Mouse (Mus musculus) lung, postnatal 10 days (tissue): ENCODE measurements at regions not wholly inside any gene's neighbourhood (a gene's known extent, or its start where the extent isn't known, plus 50 kb on each side); places are given as distances from the start of the nearest gene placed in this dataset.
A peak's percentile ranks its signal among the peaks of the same experiment; 100 is the strongest.

Experiments used
- DNase-seq: peaks from one replicate; pipeline ENCODE4 v3.0.0; 2021

DNA sequence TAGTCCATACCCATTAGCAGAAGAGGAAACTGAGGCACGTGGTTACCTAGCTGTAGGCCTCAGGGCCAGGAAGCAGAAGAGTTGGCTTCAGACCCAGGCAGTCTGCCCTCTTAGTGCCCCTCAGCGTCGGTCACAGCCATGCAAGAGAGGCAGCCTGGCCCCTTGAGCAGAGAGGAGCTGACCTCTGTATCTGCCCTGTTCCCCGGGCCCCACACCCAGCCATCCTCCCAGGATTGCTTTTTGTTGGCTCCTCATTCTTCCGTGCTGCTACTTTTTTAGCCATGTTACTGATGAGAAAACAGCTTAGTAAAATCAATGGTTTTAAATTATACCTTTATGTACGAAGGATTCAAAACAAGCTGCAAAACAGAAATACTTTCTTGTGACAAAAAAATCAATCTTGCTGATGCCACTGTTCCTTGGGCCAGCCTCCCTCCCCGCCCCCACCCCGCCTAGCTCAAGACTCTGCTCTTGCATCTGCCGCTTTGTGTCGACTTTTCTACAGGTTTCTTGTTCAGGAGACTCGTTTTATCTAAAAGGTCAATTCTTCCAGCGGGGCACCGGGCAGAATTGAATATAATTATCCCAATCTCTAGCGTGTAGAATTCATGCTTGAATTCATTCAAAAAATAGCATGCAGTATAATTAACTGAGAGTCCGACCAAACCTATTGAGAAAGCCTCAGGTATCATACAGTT lies 70.8 kb downstream of the Sall1 start:
- no peak for DNase-seq

DNA sequence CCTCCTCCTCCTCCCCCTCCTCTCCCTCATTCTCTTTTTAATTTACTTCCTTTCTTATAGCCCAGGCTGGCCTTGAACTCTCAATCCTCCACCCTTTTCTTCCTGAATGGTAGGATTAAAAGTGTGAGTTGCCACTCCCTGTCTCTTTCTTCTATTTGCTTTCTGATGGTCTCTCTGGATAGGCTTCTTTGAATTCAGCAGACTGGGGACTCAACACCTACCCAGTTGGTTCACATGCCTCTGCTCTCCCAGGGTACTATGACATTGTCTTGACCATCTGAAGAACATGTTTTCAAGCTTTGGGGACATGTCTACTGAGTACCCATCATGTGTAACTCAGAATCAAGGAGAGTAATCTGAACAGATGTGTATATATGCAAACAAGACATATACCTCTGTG lies 85.1 kb downstream of the Sall1 start:
- DNase-seq = no peak

GRCm38 (mm10) chr8:88953178-88953577 lies 90.8 kb downstream of the Sall1 start:
- no peak for DNase-seq

GRCm38 (mm10) chr8:88951829-88952155 lies 92.2 kb downstream of the Sall1 start:
- no peak for DNase-seq

DNA sequence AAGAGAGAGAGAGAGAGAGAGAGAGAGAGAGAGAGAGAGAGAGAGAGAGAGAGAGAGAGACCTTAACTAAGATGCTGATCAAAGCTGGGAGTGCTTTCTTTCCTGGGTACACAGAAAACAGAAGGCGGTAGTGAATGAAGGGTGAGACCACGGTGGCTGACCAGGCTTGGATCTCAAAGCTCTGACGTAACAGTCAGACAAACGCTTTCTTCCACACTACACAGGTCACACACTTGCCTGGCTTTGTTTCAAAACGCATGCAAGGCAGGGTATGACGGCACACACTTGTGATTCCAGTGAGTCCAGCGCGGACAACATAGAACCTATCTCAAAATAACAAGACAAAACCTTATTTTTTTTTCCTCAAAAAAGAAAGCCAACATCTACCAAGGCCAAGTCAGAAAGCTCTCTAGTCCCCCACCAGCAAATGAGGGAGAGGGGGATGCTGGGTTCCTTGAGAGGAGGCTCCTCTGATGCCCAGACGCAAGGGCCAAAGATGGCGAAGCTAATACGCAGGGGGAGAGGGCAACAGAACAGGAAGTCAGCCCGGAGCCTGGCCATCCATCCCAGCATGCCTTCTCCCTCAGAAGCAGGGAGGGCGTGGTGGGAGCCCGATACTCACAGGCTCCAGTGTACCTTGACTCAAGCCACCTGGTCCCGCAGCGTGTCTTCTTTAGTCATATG lies 92.7 kb downstream of the Sall1 start:
- DNase-seq = no peak

GRCm38 (mm10) chr8:88949975-88950374 lies 94.0 kb downstream of the Sall1 start:
- no peak for DNase-seq

DNA sequence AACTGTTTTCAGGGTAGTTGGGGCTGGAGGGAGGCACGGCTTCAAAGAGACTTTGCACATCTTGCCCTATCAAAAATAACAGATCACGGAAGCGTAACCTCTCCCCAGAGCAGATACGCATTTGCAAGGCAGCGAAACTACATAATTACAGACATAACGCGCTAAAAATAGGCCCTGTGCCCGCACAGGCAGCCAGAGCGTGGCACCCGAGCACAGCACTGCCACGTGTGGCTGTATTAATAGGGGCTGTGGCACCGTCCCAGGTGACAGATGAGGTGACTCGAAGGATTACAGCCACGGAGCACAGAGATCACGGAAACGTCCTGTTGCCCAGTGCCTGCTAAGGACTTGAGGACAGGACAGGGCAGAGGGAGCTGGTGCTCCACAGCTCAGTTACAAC lies 95.0 kb downstream of the Sall1 start:
- no peak for DNase-seq

DNA sequence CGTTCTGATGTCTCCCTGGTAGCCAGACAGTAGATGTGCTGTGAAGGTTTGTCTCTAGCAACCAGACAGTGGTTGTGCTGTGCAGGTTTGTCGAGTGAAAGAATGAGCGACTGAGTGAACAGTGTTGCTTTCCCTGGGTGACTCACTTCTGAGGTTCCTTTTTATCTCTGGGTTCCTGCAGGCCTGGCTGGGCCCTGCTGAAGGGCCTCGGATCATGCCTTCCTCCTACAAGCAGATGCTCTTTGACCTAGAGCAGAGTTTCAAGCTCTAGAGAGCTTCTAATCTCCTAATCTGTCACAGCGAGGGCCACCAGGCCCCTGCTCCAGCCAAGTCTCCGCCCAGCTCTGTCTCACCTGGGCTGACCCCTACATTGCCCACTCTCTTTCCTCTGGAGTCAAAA lies 95.6 kb downstream of the Sall1 start:
- DNase-seq = no peak

GRCm38 (mm10) chr8:88947384-88947783 lies 96.6 kb downstream of the Sall1 start:
- DNase-seq = no peak

DNA sequence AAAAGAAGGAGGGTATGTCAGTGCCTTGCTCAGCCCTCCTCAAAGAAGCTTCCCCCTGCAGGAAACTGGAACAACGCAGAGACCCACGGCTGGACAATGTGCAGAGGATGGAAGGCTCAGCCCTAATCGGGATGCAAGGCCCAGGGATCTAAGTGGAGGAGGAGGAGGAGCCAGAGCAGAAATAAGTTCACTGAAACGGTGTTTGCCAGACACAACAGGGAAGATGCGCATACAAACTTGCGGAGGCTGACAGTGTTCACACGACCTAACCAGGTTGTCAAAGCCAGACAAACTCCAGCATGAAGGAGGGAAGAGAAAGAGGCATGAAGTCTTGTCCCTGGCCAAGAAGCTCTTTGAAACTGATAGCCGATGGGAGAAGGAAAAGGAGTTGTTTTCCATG lies 98.3 kb downstream of the Sall1 start:
- DNase-seq = no peak

- DNase-seq = peak; percentile 19
These were observed 99.9 kb downstream of the Sall1 start for GRCm38 (mm10) chr8:88944038-88944437.

- no peak for DNase-seq
These were observed 104.8 kb downstream of the Sall1 start for GRCm38 (mm10) chr8:88939071-88939746.

GRCm38 (mm10) chr8:88934708-88935107 lies 109.3 kb downstream of the Sall1 start:
- DNase-seq = no peak

- DNase-seq = no peak
These were observed 112.9 kb downstream of the Sall1 start for GRCm38 (mm10) chr8:88931050-88931449.

GRCm38 (mm10) chr8:88930370-88930769 lies 113.6 kb downstream of the Sall1 start:
- DNase-seq = no peak

DNA sequence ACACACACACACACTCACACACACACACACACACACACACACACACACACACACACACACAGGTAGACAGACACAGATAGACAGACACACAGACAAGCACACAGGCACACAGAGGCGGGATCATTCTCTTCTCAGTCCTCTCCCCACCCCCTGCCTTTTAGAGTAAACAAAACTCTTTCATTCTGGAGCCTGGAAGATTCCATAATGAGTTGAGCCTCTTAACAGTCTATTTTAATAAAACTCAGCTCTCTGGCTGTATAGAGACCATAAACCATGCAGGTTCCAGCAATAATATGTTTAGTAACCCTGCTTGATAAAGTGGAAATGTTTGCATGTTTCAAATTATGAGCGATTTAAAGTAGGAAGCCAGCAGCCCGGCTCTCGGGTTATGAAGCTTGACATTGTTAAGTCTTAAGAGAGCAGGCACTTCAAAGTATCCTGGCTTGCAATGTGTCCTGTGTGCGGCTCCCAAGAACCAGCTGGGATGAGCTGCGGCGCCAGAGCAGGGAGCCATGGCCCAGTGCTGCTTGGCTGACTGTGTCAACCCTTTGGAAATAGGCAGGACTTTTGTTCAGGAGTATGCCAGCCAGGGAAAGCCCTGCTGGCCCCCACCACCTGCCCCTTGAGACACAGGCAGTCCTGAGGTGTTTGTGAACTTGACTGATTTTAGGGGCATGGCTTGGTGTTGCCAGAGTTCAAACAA lies 115.1 kb downstream of the Sall1 start:
- DNase-seq = peak; percentile 12

GRCm38 (mm10) chr8:88922840-88923239 lies 121.1 kb downstream of the Sall1 start:
- peak; percentile 59 for DNase-seq

DNA sequence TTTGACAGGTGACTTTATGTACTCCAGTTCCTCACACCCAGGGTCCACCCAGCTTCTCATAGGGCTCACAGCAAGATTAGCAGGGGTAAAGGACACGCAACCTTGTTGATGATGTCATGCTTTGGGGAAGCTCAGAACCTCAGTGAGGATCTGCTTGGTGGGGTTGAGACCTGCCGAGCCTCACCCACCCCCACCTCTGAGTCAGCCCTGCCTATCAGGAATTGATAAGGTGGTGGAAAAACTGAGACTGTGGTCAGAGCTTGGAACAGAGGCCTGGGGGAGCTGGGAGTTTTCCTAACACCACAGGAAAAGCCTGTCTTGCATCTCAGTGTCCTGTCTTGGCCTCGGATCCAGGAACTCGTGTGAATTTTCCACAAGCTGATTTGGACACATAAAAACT lies 122.0 kb downstream of the Sall1 start:
- DNase-seq = no peak

- DNase-seq = no peak
These were observed 124.7 kb downstream of the Sall1 start for GRCm38 (mm10) chr8:88919282-88919681.

DNA sequence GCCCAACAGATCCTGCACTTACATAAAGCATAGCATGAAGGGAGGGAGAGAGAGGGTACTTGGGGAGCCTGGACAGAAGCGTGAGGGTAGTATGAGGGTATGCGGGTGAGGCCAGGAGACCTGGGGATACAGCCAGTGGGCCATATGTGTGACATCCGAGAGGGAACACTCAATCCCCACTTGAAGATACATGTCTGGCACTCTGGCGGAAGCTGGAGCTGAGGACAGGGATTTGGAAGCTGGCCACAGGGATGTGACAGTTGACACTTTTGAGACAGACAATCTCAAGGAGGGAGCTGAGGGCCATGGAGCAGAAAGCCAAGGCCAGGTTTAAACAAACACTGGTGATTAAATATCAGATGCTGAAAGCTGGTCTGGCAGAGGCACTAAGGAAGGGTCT lies 127.9 kb downstream of the Sall1 start:
- DNase-seq = peak; percentile 36

DNA sequence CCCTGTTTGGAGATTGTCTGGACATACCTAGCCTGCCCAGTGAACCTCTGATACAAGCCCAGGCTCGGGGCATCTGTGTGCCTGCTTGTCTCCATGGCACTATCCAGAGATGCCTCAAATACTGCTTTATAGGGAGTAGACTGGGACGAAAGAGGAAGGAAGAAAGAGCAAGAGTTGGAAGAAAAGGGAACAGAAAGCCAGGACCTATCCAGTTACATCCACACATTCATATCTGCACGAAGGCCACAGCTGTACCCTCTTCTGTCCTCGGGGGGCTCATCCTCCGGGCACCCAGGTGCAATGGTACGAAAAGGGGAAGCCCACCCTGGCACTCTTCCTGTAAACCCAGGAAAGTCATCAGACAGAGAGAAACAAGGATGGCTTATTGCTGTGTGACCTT lies 129.3 kb downstream of the Sall1 start:
- DNase-seq = no peak

- no peak for DNase-seq
These were observed 129.8 kb downstream of the Sall1 start for GRCm38 (mm10) chr8:88914190-88914589.

GRCm38 (mm10) chr8:88906244-88906643 lies 137.7 kb downstream of the Sall1 start:
- DNase-seq = no peak

DNA sequence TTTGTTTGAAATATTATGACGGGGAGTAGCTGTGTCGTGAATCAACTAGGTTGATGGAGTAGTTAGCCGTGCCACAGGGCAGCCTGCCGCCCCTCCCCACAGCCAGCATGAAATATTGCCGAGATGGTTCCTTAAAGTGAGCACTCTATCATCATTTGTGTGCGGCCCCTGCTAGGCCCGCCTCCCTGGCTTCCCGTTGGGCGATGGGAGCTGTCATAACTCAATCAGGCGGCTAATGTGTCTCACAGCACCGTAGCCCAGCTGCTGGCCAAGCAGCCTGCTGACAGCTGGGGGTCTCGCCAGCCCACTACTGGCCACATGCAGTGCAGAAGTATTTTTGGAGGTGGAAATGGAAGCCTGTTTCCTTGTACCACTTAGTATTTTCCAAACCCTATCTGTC lies 140.9 kb downstream of the Sall1 start:
- peak; percentile 12 for DNase-seq
